Mouse (Mus musculus) left cerebral cortex, adult 9 months (tissue): ENCODE data around the gene 1500011B03Rik.

Source experiments
- DNase-seq, 2 experiments: peaks; one replicate each; pipeline ENCODE4 v3.0.0; 2022; ENCODE audit warnings: low spot score in 2 of 2

1500011B03Rik gene

GRCm38 (mm10) chr5:114809181-114809756 is 14.0 kb downstream of the 1500011B03Rik start:
- no peak for DNase-seq

- no peak for DNase-seq
Measured at GRCm38 (mm10) chr5:114808385-114808784, 14.9 kb downstream of the 1500011B03Rik start.

GRCm38 (mm10) chr5:114807893-114808292 is 15.4 kb downstream of the 1500011B03Rik start:
- no peak for DNase-seq

GRCm38 (mm10) chr5:114807468-114807867 is 15.8 kb downstream of the 1500011B03Rik start:
- no peak for DNase-seq

GRCm38 (mm10) chr5:114807063-114807462 is 16.2 kb downstream of the 1500011B03Rik start:
- no peak for DNase-seq

- DNase-seq = no peak
Measured at GRCm38 (mm10) chr5:114806636-114807035, 16.6 kb downstream of the 1500011B03Rik start.

GRCm38 (mm10) chr5:114805436-114806350 is 17.6 kb downstream of the 1500011B03Rik start:
- DNase-seq = no peak

- peak in 1 of 2 experiments; percentile 62 for DNase-seq
Measured at GRCm38 (mm10) chr5:114804958-114805357, 18.3 kb downstream of the 1500011B03Rik start.

- no peak for DNase-seq
Measured at GRCm38 (mm10) chr5:114804335-114804734, 18.9 kb downstream of the 1500011B03Rik start.

- no peak for DNase-seq
Measured at GRCm38 (mm10) chr5:114803231-114803630, 20.0 kb downstream of the 1500011B03Rik start.

GRCm38 (mm10) chr5:114801841-114802240 is 21.4 kb downstream of the 1500011B03Rik start:
- DNase-seq = no peak

- no peak for DNase-seq
Measured at GRCm38 (mm10) chr5:114801049-114801448, 22.2 kb downstream of the 1500011B03Rik start.

GRCm38 (mm10) chr5:114799848-114800247 is 23.4 kb downstream of the 1500011B03Rik start:
- no peak for DNase-seq

- DNase-seq = no peak
Measured at GRCm38 (mm10) chr5:114797253-114797652, 26.0 kb downstream of the 1500011B03Rik start.

GRCm38 (mm10) chr5:114796299-114797012 is 26.8 kb downstream of the 1500011B03Rik start:
- DNase-seq = no peak

- no peak for DNase-seq
Measured at GRCm38 (mm10) chr5:114795653-114796052, 27.6 kb downstream of the 1500011B03Rik start.

GRCm38 (mm10) chr5:114795231-114795630 is 28.0 kb downstream of the 1500011B03Rik start:
- DNase-seq = no peak

- no peak for DNase-seq
Measured at GRCm38 (mm10) chr5:114794609-114795008, 28.7 kb downstream of the 1500011B03Rik start.

GRCm38 (mm10) chr5:114793317-114793716 is 30.0 kb downstream of the 1500011B03Rik start:
- peak in 1 of 2 experiments; percentile 56 for DNase-seq

GRCm38 (mm10) chr5:114785196-114785595 is 38.1 kb downstream of the 1500011B03Rik start:
- DNase-seq = no peak

GRCm38 (mm10) chr5:114784622-114785165 is 38.6 kb downstream of the 1500011B03Rik start:
- DNase-seq = no peak
